Mouse (Mus musculus) liver, adult 2 months (tissue): ENCODE data around the gene Gm17324. TPM values are rescaled to one million over a fixed set of nuclear protein-coding genes. Genes with fewer than 3 reads are reported as not detected.

ENCODE experiments used
- DNase-seq: peaks from one replicate; pipeline ENCODE4 v3.0.0-alpha.2; 2011; ENCODE audit warnings: low read depth, low spot score; ENCODE audit errors: extremely low read depth
- H3K27ac ChIP-seq: fragments of 200-500 bp; replicated peaks from 2 replicates; pipeline ENCODE4 v1.5.1; 2012; ENCODE audit warnings: low read depth, mild to moderate bottlenecking, control low read depth, inconsistent platforms, low read length; ENCODE audit not compliant: insufficient read depth
- H3K27me3 ChIP-seq: fragments of 200-500 bp; 2 replicates; pipeline ENCODE4 v1.6.1; 2012; ENCODE audit warnings: mild to moderate bottlenecking, moderate library complexity, low read length, inconsistent platforms; ENCODE audit not compliant: control insufficient read depth, insufficient read depth
- H3K36me3 ChIP-seq: fragments of 200-500 bp; 2 replicates; pipeline ENCODE4 v1.6.1; 2012; ENCODE audit warnings: low read length, inconsistent platforms; ENCODE audit not compliant: control insufficient read depth, insufficient read depth
- H3K4me1 ChIP-seq: fragments of 200-500 bp; 2 replicates; pipeline ENCODE4 v1.6.1; 2011; ENCODE audit warnings: low read length; ENCODE audit not compliant: control insufficient read depth, insufficient read depth
- H3K4me3 ChIP-seq: fragments of 200-500 bp; 2 replicates; pipeline ENCODE4 v1.5.1; 2011; ENCODE audit warnings: low read depth, mild to moderate bottlenecking, control low read depth, low read length, moderate library complexity; ENCODE audit not compliant: insufficient read depth
- H3K79me2 ChIP-seq: fragments of 200-500 bp; 2 replicates; pipeline ENCODE4 v1.6.1; 2012; ENCODE audit warnings: inconsistent platforms, mild to moderate bottlenecking, low read length, moderate library complexity; ENCODE audit not compliant: control insufficient read depth, insufficient read depth
- H3K9ac ChIP-seq: fragments of 200-500 bp; 2 replicates; pipeline ENCODE4 v1.6.1; 2012; ENCODE audit warnings: low read depth, mild to moderate bottlenecking, control low read depth, inconsistent platforms, low read length
- CTCF ChIP-seq: fragments of 200-500 bp; IDR thresholded peaks from 2 replicates; pipeline ENCODE4 v1.5.1; 2011; ENCODE audit warnings: low read depth, low read length, control low read depth
- POLR2A ChIP-seq: fragments of 200-500 bp; IDR thresholded peaks from 2 replicates; pipeline ENCODE4 v1.6.1; 2011; ENCODE audit warnings: low read length, control low read depth; ENCODE audit not compliant: insufficient read depth; ENCODE audit errors: extremely low read depth
- WGBS: fragments of 180-500 bp; shearing (Covaris S2); methylation state at CpG from one replicate; pipeline ENCODE4 v1.1.7; 2018; 5-methylcytosine and 5-hydroxymethylcytosine counted together
- polyA plus RNA-seq: library from polyadenylated mRNA; depleted of rRNA; stranded (reverse); fragments of >200 nt; gene quantifications from 2 replicates; pipeline ENCODE4 v1.2.3, GENCODE M21; 2012
- total RNA-seq: library from RNA; depleted of rRNA; stranded (reverse); fragments of >200 nt; gene quantifications from 2 replicates; pipeline ENCODE4 v1.2.3, GENCODE M21; 2014

Gene Gm17324
- total and polyA plus RNA-seq, 2 experiments, result 0.18 to 0.20 TPM

DNA sequence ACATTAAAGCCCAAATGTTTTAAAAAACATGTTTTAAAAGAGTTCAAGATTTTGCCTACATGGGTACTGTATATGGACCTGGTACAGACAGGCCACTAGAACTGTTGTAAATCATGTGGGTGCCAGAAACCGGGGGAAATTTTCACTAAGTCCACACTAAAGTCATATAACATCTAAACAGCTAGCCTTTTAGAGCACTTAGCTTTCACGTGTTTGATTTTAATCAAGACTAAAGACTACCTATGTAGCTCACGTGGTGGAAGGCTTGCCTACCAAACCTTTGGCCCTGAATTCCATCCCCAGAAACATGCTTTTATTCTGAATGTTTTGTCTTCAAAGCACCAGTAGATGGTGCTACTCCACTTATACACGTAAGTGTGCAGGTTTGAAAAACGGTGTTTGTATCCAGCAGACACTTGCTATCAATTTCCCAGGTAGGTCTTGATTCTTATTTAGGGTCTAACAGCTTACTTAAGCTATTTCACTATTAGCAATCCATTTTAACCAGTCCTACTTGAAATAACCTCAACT is 28.5 kb upstream of the Gm17324 start:
- peak overlapping the region; percentile 45 for H3K27ac ChIP-seq
- peaks cover 5% of the 10 kb centered on the region for H3K4me1 ChIP-seq
- TF ChIP-seq CTCF, result no peak
- peaks cover 39% of the 10 kb centered on the region for H3K36me3 ChIP-seq
- DNase-seq, result peak; percentile 78
- WGBS, result 5% methylated on average over 5 of the region's 5 CpGs
- no peak overlapping the region for H3K4me3 ChIP-seq
- no peak overlapping the region for H3K9ac ChIP-seq
- no peaks in the 10 kb centered on the region for H3K27me3 ChIP-seq
- peaks cover 6% of the 10 kb centered on the region; the same call in 1 of the 2 replicates for H3K79me2 ChIP-seq

DNA sequence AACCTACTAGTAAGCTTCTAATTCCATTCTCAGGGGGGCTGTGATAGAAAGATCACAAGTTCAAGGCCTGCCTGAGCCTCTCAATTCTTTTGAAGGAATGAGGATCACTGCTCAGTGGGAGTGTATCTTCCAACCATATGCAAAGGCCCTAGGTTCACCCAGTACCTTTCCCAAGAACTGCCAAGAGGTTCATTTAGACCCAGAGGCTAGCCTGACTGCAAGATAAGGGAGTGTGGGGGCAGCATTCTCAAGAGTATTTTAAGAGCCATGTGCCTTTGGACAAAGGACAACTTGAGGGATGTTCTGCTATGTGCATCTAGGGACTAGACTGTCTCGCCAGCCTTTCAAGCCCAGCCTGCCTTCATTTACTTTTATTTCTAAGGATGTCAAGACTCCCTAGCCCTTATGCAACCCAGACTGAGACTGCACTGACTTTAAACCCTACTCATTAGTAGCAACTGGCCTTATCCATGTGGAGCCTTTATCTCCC is 28.0 kb upstream of the Gm17324 start:
- TF ChIP-seq POLR2A, result no peak
- TF ChIP-seq CTCF, result no peak
- no peak overlapping the region for H3K4me3 ChIP-seq
- peaks cover 6% of the 10 kb centered on the region; the same call in 1 of the 2 replicates for H3K79me2 ChIP-seq
- no peak overlapping the region for H3K9ac ChIP-seq
- H3K27ac ChIP-seq, result peak overlapping the region; percentile 45
- H3K27me3 ChIP-seq, result no peaks in the 10 kb centered on the region
- H3K36me3 ChIP-seq, result peaks cover 39% of the 10 kb centered on the region
- peaks cover 5% of the 10 kb centered on the region for H3K4me1 ChIP-seq
- DNase-seq, result peak; percentile 47
- WGBS, result 38% methylated on average over 1 of the region's 1 CpGs

DNA sequence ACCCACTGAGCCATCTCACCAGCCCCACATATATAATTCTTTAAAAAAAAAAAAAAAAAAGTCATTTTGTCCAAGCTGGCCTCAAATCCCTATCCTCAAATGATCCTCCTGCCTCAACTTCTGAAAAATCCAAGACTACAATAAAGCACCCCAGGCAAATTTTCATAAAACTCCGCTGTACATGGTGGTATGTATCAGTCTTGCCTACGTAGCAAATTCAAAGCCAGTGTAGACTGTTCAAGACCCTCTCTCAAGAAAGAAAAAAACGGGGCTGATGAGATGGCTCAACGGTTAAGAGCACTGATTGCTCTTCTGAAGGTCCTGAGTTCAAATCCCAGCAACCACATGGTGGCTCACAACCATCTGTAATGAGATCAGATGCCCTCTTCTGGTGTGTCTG is 27.3 kb upstream of the Gm17324 start:
- no peak overlapping the region for H3K9ac ChIP-seq
- peak; percentile 33 for DNase-seq
- 86% methylated on average over 4 of the region's 4 CpGs for WGBS
- no peaks in the 10 kb centered on the region for H3K27me3 ChIP-seq
- H3K36me3 ChIP-seq, result peaks cover 41% of the 10 kb centered on the region
- H3K4me1 ChIP-seq, result peaks cover 5% of the 10 kb centered on the region
- H3K4me3 ChIP-seq, result no peak overlapping the region
- H3K79me2 ChIP-seq, result peaks cover under 1% of the 10 kb centered on the region; the same call in 1 of the 2 replicates
- H3K27ac ChIP-seq, result no peak overlapping the region
- TF ChIP-seq CTCF (no peak), POLR2A (no peak)

GRCm38 (mm10) chr9:78475383-78475780 is 26.8 kb upstream of the Gm17324 start:
- H3K27ac ChIP-seq, result no peak overlapping the region
- no peak overlapping the region for H3K4me3 ChIP-seq
- H3K79me2 ChIP-seq, result no peaks in the 10 kb centered on the region
- H3K27me3 ChIP-seq, result no peaks in the 10 kb centered on the region
- no peak overlapping the region for H3K9ac ChIP-seq
- no peak for TF ChIP-seq POLR2A
- no peak for TF ChIP-seq CTCF
- peaks cover 41% of the 10 kb centered on the region for H3K36me3 ChIP-seq
- H3K4me1 ChIP-seq, result peaks cover 5% of the 10 kb centered on the region
- DNase-seq, result no peak
- 86% methylated on average over 2 of the region's 2 CpGs for WGBS

- Histone ChIP-seq H3K27ac (no peak overlapping the region), H3K27me3 (no peaks in the 10 kb centered on the region), H3K36me3 (peaks cover 36% of the 10 kb centered on the region), H3K4me3 (no peak overlapping the region), H3K4me1 (peaks cover 5% of the 10 kb centered on the region), H3K9ac (no peak overlapping the region), H3K79me2 (no peaks in the 10 kb centered on the region)
- no peak for TF ChIP-seq CTCF
- TF ChIP-seq POLR2A, result no peak
- 83% methylated on average over 5 of the region's 5 CpGs for WGBS
- peak; percentile 19 for DNase-seq
Observed at GRCm38 (mm10) chr9:78474771-78475382, 26.3 kb upstream of the Gm17324 start.

DNA sequence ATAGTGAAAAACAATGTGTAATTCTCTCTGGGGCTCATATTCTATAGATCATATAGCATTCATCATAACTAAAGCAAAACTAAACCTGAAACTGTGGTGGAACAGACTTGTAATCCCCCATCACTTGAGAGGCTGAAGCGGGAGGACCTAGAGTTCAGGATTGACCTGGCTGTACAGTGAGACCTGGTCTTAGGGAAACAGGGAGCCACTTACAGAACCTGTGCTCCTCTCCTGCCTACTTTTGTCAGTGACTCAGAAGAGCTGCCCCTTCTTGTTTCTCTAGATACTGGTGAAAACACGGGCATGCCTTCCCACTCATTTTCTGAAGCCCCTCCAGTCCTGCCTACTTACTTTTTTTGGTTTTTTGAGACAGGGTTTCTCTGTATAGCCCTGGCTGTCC is 25.7 kb upstream of the Gm17324 start:
- Histone ChIP-seq H3K79me2 (no peaks in the 10 kb centered on the region), H3K36me3 (peaks cover 32% of the 10 kb centered on the region), H3K4me3 (no peak overlapping the region), H3K27me3 (no peaks in the 10 kb centered on the region), H3K4me1 (peaks cover 3% of the 10 kb centered on the region; the same call in 1 of the 2 replicates), H3K9ac (no peak overlapping the region), H3K27ac (no peak overlapping the region)
- TF ChIP-seq CTCF (no peak), POLR2A (no peak)
- DNase-seq, result no peak
- WGBS, result 86% methylated on average over 2 of the region's 2 CpGs
